Mouse (Mus musculus) urinary bladder, postnatal 14 days (tissue): ENCODE data around the gene Tspear.
"Not testable (repeated sequence)": the region's sequence is repeated elsewhere in the genome, so short reads cannot be mapped to it uniquely, and the experiment has no call there.

Source experiments
- DNase-seq: peaks from one replicate; pipeline ENCODE4 v3.0.0; 2021; ENCODE audit warnings: low spot score

The Tspear gene

DNA sequence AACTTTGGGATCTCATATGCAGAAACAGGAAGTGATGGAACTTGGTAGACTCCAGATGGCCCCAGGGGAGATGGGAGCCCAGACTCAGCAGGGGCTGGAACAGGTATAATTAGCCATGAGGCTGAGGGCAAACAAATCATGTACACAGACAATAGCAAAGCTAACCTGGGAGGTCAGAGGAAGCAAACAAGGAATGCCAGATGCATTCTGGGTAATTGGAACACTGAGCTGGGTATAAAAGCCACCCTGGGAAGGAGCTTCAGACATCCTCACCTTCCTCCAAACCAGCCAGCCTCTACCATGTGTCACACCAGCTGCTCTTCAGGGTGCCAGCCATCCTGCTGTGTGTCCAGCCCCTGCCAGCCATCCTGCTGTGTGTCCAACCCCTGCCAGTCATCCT, 24.8 kb downstream of the Tspear start, which contains the start of gene Gm10024:
TSS of gene Gm10024 (plus strand) at position 301 of the 400 bp plus-strand sequence.
- not testable (repeated sequence) for DNase-seq

- DNase-seq = no peak
These were observed 27.4 kb downstream of the Tspear start for GRCm38 (mm10) chr10:77713734-77714133.

DNA sequence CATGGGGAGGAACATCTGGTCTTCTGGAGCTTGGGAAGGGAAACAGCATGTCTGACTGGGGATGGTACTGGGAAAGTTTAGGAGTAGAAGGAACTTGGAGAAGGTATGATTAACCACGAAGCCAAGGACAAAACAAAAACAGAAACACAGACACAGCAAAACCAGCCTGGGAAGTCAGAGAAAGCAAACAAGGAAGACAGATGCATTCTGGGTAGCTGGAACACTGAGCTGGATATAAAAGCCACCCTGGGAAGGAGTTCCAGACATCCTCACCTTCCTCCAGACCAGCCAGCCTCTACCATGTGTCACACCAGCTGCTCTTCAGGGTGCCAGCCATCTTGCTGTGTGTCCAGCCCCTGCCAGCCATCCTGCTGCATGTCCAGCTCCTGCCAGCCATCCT, 29.1 kb downstream of the Tspear start, which contains the start of gene Gm10142:
TSS of gene Gm10142 (plus strand) at position 301 of the 400 bp plus-strand sequence.
- DNase-seq = no peak

- DNase-seq = not testable (repeated sequence)
These were observed 33.9 kb downstream of the Tspear start, which contains the start of gene Krtap12-1 for GRCm38 (mm10) chr10:77720299-77720698. TSS of gene Krtap12-1 (plus strand) at chr10:77720599.

GRCm38 (mm10) chr10:77724855-77725254, 38.5 kb downstream of the Tspear start:
- no peak for DNase-seq

DNA sequence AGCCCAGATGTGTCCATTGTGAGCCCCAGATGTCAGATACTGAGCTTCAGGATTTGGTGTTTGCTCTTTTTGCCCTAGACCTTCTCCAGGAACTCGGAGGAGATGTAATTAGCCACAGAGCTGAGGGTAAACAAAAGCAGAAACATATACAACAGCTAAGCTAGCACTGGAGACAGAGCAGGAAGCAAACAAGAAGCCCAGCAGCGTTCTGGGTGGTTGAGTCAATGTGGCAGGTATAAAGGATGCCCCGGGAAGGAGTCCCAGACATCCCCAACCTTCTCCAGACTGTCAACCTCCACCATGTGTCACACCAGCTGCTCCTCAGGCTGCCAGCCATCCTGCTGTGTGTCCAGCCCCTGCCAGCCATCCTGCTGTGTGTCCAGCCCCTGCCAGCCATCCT, 39.8 kb downstream of the Tspear start, which contains the start of gene Gm10100:
TSS of gene Gm10100 (plus strand) at position 301 of the 400 bp plus-strand sequence.
- no peak for DNase-seq

GRCm38 (mm10) chr10:77728280-77728679, 41.9 kb downstream of the Tspear start:
- no peak for DNase-seq

GRCm38 (mm10) chr10:77729241-77729640, 42.9 kb downstream of the Tspear start:
- DNase-seq = no peak

- no peak for DNase-seq
These were observed 49.6 kb downstream of the Tspear start for GRCm38 (mm10) chr10:77735928-77736327.

DNA sequence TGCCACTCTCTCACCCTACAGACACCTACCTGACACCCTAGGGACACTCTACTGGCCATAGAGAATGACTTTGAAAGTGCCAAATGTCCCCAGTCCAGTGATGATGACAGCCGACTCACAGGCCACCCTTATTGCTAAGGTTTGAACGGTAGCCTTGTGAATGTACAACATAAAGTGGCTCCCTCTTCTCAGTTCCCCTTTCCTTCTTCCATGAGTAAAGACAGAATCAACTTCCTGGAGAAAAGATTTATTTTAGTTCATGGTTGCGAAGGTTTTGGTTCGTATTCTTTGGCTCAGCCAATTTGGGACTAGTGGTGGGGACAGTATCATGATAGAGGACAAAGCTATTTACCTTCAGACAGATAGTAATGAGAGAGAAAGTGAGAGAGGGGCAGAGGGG, 52.6 kb downstream of the Tspear start:
- DNase-seq = no peak

GRCm38 (mm10) chr10:77741924-77742688, 55.7 kb downstream of the Tspear start, which contains the start of gene Gm18596:
TSS of gene Gm18596 (minus strand) at chr10:77742638.
- DNase-seq = not testable (repeated sequence)

GRCm38 (mm10) chr10:77750686-77751085, 64.3 kb downstream of the Tspear start:
- DNase-seq = not testable (repeated sequence)

GRCm38 (mm10) chr10:77751254-77751653, 64.9 kb downstream of the Tspear start, which contains the start of gene Gm9736:
TSS of gene Gm9736 (minus strand) at chr10:77751354.
- not testable (repeated sequence) for DNase-seq

GRCm38 (mm10) chr10:77752312-77752711, 65.9 kb downstream of the Tspear start:
- not testable (repeated sequence) for DNase-seq

DNA sequence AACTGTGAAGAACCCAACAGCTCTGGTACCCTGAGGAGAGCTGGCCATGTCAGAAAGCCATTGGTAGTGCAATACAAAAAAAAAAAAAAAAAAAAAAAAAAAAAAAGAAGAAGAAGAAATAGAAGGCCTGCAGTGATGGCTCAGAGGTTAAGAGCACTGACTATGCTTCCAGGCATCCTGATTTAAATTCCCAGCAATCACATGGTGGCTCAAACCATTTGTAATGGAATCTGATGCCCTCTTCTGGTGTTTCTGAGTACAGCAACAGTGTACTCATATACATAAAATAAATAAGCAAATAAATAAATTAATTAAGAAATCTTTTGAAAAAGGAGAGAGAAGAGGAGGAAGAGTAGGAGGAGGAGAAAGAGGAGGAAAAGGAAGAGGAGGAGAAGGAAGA, 67.1 kb downstream of the Tspear start:
- DNase-seq = no peak

DNA sequence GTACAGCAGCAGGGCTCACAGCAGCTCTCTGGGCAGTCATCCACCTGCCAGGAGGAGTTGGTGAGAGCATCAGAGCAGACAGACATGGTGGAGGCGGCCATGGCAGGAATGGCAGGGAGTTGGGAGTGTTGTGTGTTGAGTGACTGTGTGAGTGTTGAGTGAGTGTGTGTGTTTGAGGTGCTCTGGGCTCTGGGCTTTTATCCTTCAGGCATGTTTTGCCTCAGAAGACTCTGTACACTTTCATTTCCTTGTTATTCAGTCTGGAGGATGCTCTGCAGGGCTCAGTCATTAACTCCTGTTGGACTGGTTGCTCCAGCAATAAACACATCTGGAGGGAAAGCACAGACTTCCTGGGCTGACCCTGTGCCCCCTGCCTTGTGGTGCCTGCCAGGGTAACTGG, 73.2 kb downstream of the Tspear start, which contains the start of gene Gm3233:
TSS of gene Gm3233 (minus strand) at position 101 of the 400 bp plus-strand sequence.
- DNase-seq = not testable (repeated sequence)

- DNase-seq = no peak
These were observed 83.4 kb downstream of the Tspear start for GRCm38 (mm10) chr10:77769727-77770126.

DNA sequence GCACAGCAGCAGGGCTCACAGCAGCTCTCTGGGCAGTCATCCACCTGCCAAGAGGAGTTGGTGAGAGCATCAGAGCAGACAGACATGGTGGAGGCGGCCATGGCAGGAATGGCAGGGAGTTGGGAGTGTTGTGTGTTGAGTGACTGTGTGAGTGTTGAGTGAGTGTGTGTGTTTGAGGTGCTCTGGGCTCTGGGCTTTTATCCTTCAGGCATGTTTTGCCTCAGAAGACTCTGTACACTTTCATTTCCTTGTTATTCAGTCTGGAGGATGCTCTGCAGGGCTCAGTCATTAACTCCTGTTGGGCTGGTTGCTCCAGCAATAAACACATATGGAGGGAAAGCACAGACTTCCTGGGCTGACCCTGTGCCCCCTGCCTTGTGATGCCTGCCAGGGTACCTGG, 84.9 kb downstream of the Tspear start, which contains the start of gene Gm3238:
TSS of gene Gm3238 (minus strand) at position 101 of the 400 bp plus-strand sequence.
- DNase-seq = not testable (repeated sequence)

DNA sequence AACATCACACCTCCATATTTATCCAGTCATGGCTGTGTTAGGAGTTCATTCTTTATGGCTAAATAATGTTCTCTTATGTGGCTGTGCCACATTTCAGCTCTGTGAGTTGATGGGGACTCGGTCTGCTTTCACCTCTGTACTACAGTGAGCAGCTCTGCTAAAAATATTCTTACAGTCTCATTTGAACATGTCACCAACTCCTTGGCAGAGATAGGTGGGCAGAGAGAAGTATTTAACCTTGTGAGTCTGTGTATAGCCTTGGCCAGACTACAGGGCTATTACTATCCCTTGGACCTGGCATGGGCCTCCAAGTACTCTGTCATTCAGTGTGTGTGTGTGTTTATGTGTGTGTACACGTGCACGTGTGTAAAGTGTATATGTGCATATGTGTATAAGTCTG, 85.8 kb downstream of the Tspear start:
- DNase-seq = not testable (repeated sequence)

DNA sequence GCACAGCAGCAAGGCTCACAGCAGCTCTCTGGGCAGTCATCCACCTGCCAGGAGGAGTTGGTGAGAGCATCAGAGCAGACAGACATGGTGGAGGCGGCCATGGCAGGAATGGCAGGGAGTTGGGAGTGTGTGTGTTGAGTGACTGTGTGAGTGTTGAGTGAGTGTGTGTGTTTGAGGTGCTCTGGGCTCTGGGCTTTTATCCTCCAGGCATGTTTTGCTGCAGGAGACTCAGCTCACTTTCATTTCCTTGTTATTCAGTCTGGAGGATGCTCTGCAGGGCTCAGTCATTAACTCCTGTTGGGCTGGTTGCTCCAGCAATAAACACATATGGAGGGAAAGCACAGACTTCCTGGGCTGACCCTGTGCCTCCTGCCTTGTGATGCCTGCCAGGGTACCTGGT, 90.5 kb downstream of the Tspear start, which contains the start of gene Gm7138:
TSS of gene Gm7138 (minus strand) at position 101 of the 400 bp plus-strand sequence.
- not testable (repeated sequence) for DNase-seq

DNA sequence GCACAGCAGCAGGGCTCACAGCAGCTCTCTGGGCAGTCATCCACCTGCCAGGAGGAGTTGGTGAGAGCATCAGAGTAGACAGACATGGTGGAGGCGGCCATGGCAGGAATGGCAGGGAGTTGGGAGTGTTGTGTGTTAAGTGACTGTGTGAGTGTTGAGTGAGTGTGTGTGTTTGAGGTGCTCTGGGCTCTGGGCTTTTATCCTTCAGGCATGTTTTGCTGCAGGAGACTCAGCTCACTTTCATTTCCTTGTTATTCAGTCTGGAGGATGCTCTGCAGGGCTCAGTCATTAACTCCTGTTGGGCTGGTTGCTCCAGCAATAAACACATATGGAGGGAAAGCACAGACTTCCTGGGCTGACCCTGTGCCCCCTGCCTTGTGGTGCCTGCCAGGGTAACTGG, 96.1 kb downstream of the Tspear start, which contains the start of gene Gm3250:
TSS of gene Gm3250 (minus strand) at position 101 of the 400 bp plus-strand sequence.
- DNase-seq = not testable (repeated sequence)

GRCm38 (mm10) chr10:77783396-77783795, 97.0 kb downstream of the Tspear start:
- not testable (repeated sequence) for DNase-seq

DNA sequence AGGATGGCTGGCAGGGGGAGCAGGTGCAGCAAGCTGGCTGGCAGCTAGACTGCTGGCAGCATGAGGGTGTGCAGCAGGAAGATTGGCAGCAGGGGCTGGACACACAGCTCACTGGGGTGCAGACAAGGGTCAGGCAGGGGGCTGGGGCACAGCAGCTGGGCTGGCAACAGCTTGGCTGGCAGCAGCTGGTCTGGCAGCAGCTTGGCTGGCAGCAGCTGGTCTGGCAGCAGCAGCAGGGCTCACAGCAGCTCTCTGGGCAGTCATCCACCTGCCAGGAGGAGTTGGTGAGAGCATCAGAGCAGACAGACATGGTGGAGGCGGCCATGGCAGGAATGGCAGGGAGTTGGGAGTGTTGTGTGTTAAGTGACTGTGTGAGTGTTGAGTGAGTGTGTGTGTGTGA, 101.5 kb downstream of the Tspear start, which contains the start of gene Gm7137:
TSS of gene Gm7137 (minus strand) at position 325 of the 400 bp plus-strand sequence.
- DNase-seq = not testable (repeated sequence)
